Mouse (Mus musculus): Measurements from ENCODE around the gene Cryzl2. TPM values are rescaled to one million over a fixed set of nuclear protein-coding genes. Genes with fewer than 3 reads are reported as not detected.

Gene Cryzl2
- total RNA-seq, 2 experiments from 2014 or later: 2.1 to 3.6 TPM

GRCm38 (mm10) chr1:157439973-157440641, 18.3 kb upstream of the Cryzl2 start:
- ATAC-seq (replicated peaks; ENCODE audit: low FRiP score, poor library complexity, severe bottlenecking): no peak

DNA sequence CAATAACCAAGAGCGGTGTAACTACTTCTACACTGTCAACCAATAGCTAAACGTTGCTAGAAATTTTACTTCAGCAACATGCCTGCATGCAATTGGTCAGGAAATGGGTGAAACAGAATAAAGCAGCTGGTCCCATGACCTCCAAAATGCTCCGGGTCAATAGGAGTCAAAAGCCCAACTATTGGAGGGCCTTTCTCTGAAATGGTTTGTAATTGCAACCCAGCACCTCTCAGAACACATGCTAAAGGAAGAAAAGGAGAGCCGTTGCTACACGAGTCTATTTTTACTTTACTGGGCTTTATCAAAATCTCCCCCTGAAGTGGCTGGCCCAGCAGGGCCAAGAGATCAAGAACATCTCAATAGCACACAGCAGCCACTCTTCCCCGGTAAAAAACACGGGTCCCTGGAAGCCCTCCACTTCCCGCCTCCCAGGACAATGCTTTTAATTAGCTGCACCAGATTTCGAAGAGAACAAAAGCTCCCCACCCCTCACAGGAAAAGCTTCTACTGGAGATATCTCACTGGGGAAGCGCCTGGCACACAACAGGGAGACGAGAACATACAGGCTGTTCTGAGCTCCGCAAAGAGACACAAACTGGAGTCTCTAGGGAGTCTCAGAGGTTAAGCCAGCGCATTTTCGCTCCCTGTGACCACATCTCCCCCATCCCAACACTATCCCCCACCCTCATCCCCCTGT, 15.2 kb upstream of the Cryzl2 start:
- ATAC-seq (replicated peaks; ENCODE audit: low FRiP score, poor library complexity, severe bottlenecking): no peak

GRCm38 (mm10) chr1:157443723-157444561, 14.4 kb upstream of the Cryzl2 start:
- no peak for ATAC-seq (replicated peaks; ENCODE audit: low FRiP score, poor library complexity, severe bottlenecking)

- ATAC-seq (replicated peaks; ENCODE audit: low FRiP score, poor library complexity, severe bottlenecking): no peak
These were observed 13.6 kb upstream of the Cryzl2 start for GRCm38 (mm10) chr1:157444632-157445300.

GRCm38 (mm10) chr1:157445398-157445910, 12.9 kb upstream of the Cryzl2 start:
- no peak for ATAC-seq (replicated peaks; ENCODE audit: low FRiP score, poor library complexity, severe bottlenecking)

DNA sequence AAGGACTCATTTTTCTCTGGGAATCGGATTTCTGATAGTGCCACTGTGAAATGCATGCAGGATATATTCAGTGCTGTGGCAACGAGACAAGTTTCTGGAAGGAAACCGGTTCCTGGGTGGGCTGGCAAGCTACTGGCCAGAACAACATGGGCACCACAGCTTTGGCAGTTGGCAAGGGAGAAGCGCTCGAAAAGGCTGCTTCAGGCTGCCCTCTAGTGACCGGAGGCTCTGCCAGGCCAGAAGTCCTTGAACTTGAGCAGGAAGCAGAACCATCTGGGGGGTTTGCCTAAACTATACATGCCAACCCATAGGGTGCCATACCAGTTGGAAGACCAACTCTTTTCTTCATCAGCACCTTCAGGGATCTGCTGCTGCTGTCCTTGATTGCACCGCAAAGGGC, 12.1 kb upstream of the Cryzl2 start:
- ATAC-seq (replicated peaks; ENCODE audit: low FRiP score, poor library complexity, severe bottlenecking): no peak

- no peak for ATAC-seq (replicated peaks; ENCODE audit: low FRiP score, poor library complexity, severe bottlenecking)
These were observed 11.2 kb upstream of the Cryzl2 start for GRCm38 (mm10) chr1:157447142-157447541.

DNA sequence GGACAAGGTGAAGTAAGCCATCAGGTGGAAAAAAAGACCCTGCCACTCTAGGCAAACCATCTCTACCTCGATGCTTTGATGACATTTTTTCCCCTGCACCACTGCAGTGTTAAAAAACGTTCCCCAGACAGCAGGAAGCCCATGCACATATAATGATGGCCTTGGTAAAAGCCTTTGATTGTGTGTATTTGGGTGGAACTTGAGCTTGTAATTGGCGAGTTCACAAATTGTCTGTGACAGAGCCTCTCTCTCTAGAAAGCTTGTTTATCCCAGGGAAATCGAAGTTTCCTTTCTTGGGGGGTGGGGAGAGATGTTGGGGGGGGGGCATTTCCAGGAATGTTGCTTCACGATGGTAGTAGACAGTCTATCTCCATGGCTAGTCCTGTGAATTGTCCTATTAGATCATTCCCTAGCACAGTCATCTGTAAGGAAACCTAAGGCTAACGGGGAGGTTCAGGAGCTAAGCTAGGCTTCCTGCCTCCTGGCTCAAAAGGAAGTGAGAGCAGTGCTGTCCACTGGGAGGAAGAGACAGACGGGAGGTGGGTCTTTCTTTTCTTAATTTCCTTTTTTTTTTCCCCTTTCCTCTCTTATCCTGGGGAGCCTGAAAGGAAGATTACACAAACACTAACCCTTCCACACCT, 10.1 kb upstream of the Cryzl2 start:
- no peak for ATAC-seq (replicated peaks; ENCODE audit: low FRiP score, poor library complexity, severe bottlenecking)

DNA sequence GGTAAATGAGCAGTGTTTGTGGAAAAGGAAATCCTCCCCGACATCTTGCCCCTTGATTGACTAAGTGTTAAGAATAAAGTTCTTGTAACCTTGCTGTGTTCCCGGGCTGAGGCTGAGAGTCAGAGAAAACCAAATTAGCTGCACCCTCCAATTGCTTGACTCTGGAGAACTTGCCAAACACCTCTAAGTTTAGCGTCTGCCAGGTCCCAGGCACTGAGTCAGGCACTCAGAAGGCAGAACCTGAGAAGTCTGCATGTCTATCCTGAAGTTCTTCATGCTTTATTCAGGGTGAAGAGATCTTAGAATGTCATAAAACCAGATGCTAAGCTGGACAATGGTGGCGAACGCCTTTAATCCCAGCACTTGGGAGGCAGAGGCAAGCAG, 9.6 kb upstream of the Cryzl2 start:
- ATAC-seq (replicated peaks; ENCODE audit: low FRiP score, poor library complexity, severe bottlenecking): no peak

GRCm38 (mm10) chr1:157449532-157449931, 8.8 kb upstream of the Cryzl2 start:
- ATAC-seq (replicated peaks; ENCODE audit: low FRiP score, poor library complexity, severe bottlenecking): no peak

DNA sequence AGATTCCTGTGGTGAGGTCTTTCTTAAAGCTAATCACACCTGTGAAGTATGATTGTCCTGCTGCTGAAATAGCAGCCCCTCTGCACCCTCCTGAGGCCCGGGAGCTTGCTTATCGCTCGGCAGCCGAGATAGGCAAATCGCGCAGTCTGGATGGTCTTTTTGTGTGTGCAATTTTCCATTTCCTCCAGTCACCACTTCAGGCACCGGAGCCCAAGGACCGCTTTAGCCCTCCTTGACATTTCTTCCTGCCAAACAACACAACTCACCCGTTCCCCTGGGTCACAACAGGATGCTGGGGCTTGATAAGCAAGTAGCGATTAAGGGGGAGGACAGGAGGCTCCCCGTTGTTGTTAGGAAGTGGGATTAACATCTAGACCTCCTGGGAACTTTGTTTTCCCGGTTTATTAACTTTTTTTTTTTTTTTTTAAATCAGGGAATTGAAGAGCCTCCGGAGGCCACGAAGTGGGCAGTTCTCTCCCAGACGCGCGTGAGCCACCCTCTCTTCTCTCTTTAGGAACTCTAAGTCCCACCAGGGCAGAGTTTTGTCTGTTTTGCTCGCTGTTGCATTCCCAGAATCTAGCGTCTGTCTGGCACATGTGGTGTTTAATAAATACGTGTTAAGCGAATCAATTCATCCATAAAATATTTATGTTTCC, 8.3 kb upstream of the Cryzl2 start:
- ATAC-seq (replicated peaks; ENCODE audit: low FRiP score, poor library complexity, severe bottlenecking): no peak

GRCm38 (mm10) chr1:157452284-157452683, 6.1 kb upstream of the Cryzl2 start:
- no peak for ATAC-seq (replicated peaks; ENCODE audit: low FRiP score, poor library complexity, severe bottlenecking)

- ATAC-seq (replicated peaks; ENCODE audit: low FRiP score, poor library complexity, severe bottlenecking): no peak
These were observed 5.4 kb upstream of the Cryzl2 start for GRCm38 (mm10) chr1:157452759-157453549.

- ATAC-seq (replicated peaks; ENCODE audit: low FRiP score, poor library complexity, severe bottlenecking): no peak
These were observed 3.5 kb upstream of the Cryzl2 start for GRCm38 (mm10) chr1:157454876-157455275.

DNA sequence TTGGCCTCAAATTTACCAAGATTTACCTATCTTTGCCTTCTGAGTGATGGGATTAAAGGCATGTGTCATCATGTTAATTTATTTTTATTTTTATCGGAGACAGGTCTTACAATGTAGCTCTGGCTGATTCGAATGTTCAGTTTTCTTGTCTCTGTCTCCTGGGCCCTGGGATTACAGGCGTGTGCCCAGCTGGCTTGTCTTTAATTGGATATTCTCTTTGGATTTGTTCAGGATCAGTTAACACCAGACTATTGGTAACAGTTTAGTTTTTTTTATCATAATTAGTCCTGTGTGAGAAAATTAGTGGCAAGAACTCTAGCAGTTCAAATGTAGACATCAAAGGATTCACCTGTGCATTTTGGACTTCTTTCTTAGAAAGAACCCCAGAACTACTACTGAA, 588 bp upstream of the Cryzl2 start:
- no peak for ATAC-seq (replicated peaks; ENCODE audit: low FRiP score, poor library complexity, severe bottlenecking)

DNA sequence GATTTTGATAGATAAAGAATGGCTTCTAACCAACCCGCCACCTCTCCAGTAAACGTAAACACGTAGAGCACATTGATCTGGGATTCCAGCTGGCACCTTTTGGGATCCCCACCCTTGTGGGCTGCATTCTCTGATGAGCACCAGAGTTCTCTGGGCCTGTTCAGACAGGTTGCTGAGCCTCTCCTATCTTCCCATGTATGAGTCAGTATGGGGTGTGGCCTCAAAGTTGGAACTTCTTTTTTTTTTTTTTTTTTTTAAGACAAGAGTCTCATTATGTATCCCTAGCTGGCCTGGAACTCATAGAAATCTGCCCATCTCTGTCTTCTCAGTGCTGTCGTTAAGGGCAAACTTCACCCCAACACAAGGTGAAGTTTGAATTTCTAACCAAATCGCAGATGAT, 1.5 kb downstream of the Cryzl2 start:
- no peak for ATAC-seq (replicated peaks; ENCODE audit: low FRiP score, poor library complexity, severe bottlenecking)

DNA sequence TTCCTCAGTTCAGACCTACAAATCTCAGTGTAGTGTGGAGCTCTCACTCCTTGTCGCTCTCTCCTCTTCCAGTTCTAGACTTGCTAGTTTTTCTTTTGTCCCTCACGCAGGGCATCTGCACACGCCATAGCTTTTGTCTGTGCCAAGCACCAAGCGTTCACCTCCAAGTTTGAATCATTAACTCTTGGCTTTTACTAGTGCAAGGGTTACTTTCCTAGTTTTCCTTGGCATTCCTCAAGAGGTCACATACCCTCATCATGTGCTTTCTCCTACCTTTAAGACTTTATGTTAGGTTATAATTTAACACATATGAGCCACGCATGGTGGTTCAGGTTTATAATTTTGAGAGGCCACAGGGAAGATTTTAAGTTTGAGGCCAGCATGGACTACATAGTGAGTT, 2.9 kb downstream of the Cryzl2 start:
- ATAC-seq (replicated peaks; ENCODE audit: low FRiP score, poor library complexity, severe bottlenecking): no peak

- ATAC-seq (replicated peaks; ENCODE audit: low FRiP score, poor library complexity, severe bottlenecking): no peak
These were observed 4.0 kb downstream of the Cryzl2 start for GRCm38 (mm10) chr1:157462336-157462735.

Data from erythroblast, adult 5-6 weeks (primary cell).